Mouse (Mus musculus): Measurements from ENCODE around the gene Leng8. TPM values are rescaled to one million over a fixed set of nuclear protein-coding genes. Genes with fewer than 3 reads are reported as not detected.

Gene Leng8
- 65.3 and 66.7 TPM in 2 replicates for polyA plus RNA-seq (2014; fragmentation: Nextera tagmentation; extraction: Ambion mirVana)

GRCm38 (mm10) chr7:4136771-4137531 lies at the start of gene Leng8:
TSS of gene Leng8 (plus strand) at chr7:4137039.
- peak; percentile 99 for ATAC-seq (ENCODE audit: low FRiP score)
- DNase-seq (ENCODE audit: low spot score), result peak; percentile 99
- Histone ChIP-seq H3K9me3 (ENCODE audit: control insufficient read depth, low read length) (no peaks in the 10 kb centered on the region), H3K27ac (peak within 1 kb of the TSS; percentile 93), H3K4me2 (replicated peaks) (peak within 1 kb of the TSS; percentile 97), H3K27me3 (ENCODE audit: control insufficient read depth, insufficient read depth, low read length) (no peaks in the 10 kb centered on the region), H3K4me1 (replicated peaks; ENCODE audit: control insufficient read depth, insufficient read depth, low read length) (peaks cover 15% of the 10 kb centered on the region), H3K4me3 (replicated peaks; ENCODE audit: low read length) (peak within 1 kb of the TSS; percentile 84), H3K36me3 (replicated peaks; ENCODE audit: control insufficient read depth, insufficient read depth) (peaks cover 39% of the 10 kb centered on the region), H3K9ac (peak within 1 kb of the TSS; percentile 85)
- WGBS, result under 1% methylated on average over 68 of the region's 78 CpGs

DNA sequence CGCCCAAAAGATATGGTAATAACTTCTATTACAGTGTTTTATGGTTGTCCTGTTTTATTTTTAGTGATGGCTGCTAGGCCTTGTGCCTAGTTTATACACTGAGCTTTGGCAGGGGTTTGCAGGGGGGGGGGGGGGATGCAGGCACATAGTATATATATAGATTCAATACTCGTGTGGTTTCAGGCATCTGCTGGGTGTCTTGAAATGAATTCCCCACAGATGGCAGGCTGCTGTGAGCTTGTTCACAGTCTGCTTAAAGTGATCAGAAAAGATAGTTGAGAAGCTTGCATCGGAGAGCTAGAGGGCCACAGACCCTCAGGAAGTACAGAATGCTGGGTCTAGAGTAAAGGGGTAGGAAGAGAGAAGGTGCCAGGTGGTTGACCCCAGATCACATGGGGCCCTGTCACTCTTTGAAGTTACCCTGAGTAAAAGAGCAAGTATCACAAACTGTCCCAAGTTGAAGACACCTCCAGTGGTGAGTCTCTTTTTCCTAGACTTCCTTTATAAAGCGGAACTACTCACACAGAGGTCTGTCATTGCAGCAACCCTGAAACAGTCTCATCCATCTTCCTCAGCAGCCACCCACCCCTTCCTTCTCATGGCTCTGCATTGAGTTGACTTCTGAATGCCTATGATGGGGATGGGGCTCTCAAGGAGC lies 49.5 kb upstream of the Leng8 start:
- Histone ChIP-seq H3K27me3 (ENCODE audit: control insufficient read depth, insufficient read depth, low read length) (no peaks in the 10 kb centered on the region), H3K4me1 (replicated peaks; ENCODE audit: control insufficient read depth, insufficient read depth, low read length) (no peaks in the 10 kb centered on the region), H3K9ac (no peak overlapping the region), H3K36me3 (replicated peaks; ENCODE audit: control insufficient read depth, insufficient read depth) (no peaks in the 10 kb centered on the region), H3K4me2 (replicated peaks) (no peak overlapping the region), H3K27ac (no peak overlapping the region), H3K4me3 (replicated peaks; ENCODE audit: low read length) (no peak overlapping the region), H3K9me3 (ENCODE audit: control insufficient read depth, low read length) (no peaks in the 10 kb centered on the region)
- ATAC-seq (ENCODE audit: low FRiP score) (no peak), DNase-seq (ENCODE audit: low spot score) (no peak)
- 87% methylated on average over 4 of the region's 4 CpGs for WGBS

- ATAC-seq (ENCODE audit: low FRiP score) (no peak), DNase-seq (ENCODE audit: low spot score) (no peak)
- Histone ChIP-seq H3K36me3 (replicated peaks; ENCODE audit: control insufficient read depth, insufficient read depth) (no peaks in the 10 kb centered on the region), H3K27ac (no peak overlapping the region), H3K4me3 (replicated peaks; ENCODE audit: low read length) (no peak overlapping the region), H3K9me3 (ENCODE audit: control insufficient read depth, low read length) (no peaks in the 10 kb centered on the region), H3K9ac (no peak overlapping the region), H3K4me1 (replicated peaks; ENCODE audit: control insufficient read depth, insufficient read depth, low read length) (no peaks in the 10 kb centered on the region), H3K4me2 (replicated peaks) (no peak overlapping the region), H3K27me3 (ENCODE audit: control insufficient read depth, insufficient read depth, low read length) (no peaks in the 10 kb centered on the region)
- 82% methylated on average over 6 of the region's 6 CpGs for WGBS
Measured at GRCm38 (mm10) chr7:4087896-4088480, 48.9 kb upstream of the Leng8 start.

DNA sequence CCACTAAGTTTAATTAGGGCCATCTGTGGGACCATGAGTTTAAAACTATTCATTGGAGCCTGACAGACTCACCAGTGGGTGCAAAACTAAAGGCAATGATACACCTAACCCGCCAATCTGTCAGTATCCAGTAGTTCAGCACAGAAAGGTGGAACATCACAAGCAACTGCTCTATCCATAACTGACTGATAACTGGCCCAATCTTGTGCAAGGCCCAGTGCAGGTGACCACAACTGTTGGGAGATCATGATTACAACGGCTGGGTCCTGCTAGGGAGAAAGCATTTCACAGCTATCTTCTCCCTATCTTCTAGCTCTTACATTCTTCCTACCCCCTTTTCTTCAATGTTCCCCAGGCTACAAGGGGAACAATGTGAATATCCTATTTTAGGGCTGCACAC lies 48.2 kb upstream of the Leng8 start:
- no peak overlapping the region for H3K4me2 ChIP-seq (replicated peaks)
- H3K9me3 ChIP-seq (ENCODE audit: control insufficient read depth, low read length), result no peaks in the 10 kb centered on the region
- H3K27me3 ChIP-seq (ENCODE audit: control insufficient read depth, insufficient read depth, low read length), result no peaks in the 10 kb centered on the region
- no peaks in the 10 kb centered on the region for H3K4me1 ChIP-seq (replicated peaks; ENCODE audit: control insufficient read depth, insufficient read depth, low read length)
- no peak overlapping the region for H3K27ac ChIP-seq
- 92% methylated on average over 2 of the region's 2 CpGs for WGBS
- no peaks in the 10 kb centered on the region for H3K36me3 ChIP-seq (replicated peaks; ENCODE audit: control insufficient read depth, insufficient read depth)
- DNase-seq (ENCODE audit: low spot score) (no peak), ATAC-seq (ENCODE audit: low FRiP score) (no peak)
- H3K9ac ChIP-seq, result no peak overlapping the region
- no peak overlapping the region for H3K4me3 ChIP-seq (replicated peaks; ENCODE audit: low read length)

- Histone ChIP-seq H3K9ac (no peak overlapping the region), H3K4me1 (replicated peaks; ENCODE audit: control insufficient read depth, insufficient read depth, low read length) (no peaks in the 10 kb centered on the region), H3K9me3 (ENCODE audit: control insufficient read depth, low read length) (no peaks in the 10 kb centered on the region), H3K36me3 (replicated peaks; ENCODE audit: control insufficient read depth, insufficient read depth) (no peaks in the 10 kb centered on the region), H3K4me2 (replicated peaks) (no peak overlapping the region), H3K4me3 (replicated peaks; ENCODE audit: low read length) (no peak overlapping the region), H3K27me3 (ENCODE audit: control insufficient read depth, insufficient read depth, low read length) (no peaks in the 10 kb centered on the region), H3K27ac (no peak overlapping the region)
- no peak for ATAC-seq (ENCODE audit: low FRiP score)
- WGBS, result 37% methylated on average over 8 of the region's 8 CpGs
- no peak for DNase-seq (ENCODE audit: low spot score)
Measured at GRCm38 (mm10) chr7:4091170-4091569, 45.7 kb upstream of the Leng8 start.

- 85% methylated on average over 2 of the region's 2 CpGs for WGBS
Measured at GRCm38 (mm10) chr7:4098301-4098700, 38.5 kb upstream of the Leng8 start.

DNA sequence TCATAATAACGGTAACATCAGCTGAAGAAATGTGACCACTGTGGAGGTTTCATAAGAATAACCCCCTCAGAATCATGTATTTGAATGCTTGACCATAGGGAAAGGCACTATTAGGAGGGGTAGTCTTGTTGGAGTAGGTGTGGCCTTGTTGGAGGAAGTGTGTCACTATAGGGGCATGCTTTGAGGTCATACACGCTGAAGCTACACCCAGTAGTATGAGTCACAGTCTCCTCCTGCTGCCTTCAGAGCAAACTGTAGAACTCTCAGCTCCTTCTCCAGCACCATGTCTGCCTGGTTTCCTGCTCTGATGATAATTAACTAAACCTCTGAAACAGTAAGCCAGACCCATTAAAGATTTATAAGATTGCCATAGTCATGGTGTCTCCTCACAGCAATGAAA lies 38.0 kb upstream of the Leng8 start:
- no peak overlapping the region for H3K9ac ChIP-seq
- no peak overlapping the region for H3K27ac ChIP-seq
- no peaks in the 10 kb centered on the region for H3K36me3 ChIP-seq (replicated peaks; ENCODE audit: control insufficient read depth, insufficient read depth)
- ATAC-seq (ENCODE audit: low FRiP score), result no peak
- H3K27me3 ChIP-seq (ENCODE audit: control insufficient read depth, insufficient read depth, low read length), result no peaks in the 10 kb centered on the region
- H3K4me3 ChIP-seq (replicated peaks; ENCODE audit: low read length), result no peak overlapping the region
- H3K4me2 ChIP-seq (replicated peaks), result no peak overlapping the region
- no peaks in the 10 kb centered on the region for H3K4me1 ChIP-seq (replicated peaks; ENCODE audit: control insufficient read depth, insufficient read depth, low read length)
- no peaks in the 10 kb centered on the region for H3K9me3 ChIP-seq (ENCODE audit: control insufficient read depth, low read length)
- no peak for DNase-seq (ENCODE audit: low spot score)
- WGBS, result 81% methylated on average over 2 of the region's 2 CpGs

More at GRCm38 (mm10) chr7:4098301-4098700, 38.5 kb upstream of the Leng8 start:
- DNase-seq (ENCODE audit: low spot score) (no peak), ATAC-seq (ENCODE audit: low FRiP score) (no peak)
- no peaks in the 10 kb centered on the region for H3K36me3 ChIP-seq (replicated peaks; ENCODE audit: control insufficient read depth, insufficient read depth)
- H3K4me3 ChIP-seq (replicated peaks; ENCODE audit: low read length), result no peak overlapping the region
- H3K4me1 ChIP-seq (replicated peaks; ENCODE audit: control insufficient read depth, insufficient read depth, low read length), result no peaks in the 10 kb centered on the region
- H3K27ac ChIP-seq, result no peak overlapping the region
- H3K27me3 ChIP-seq (ENCODE audit: control insufficient read depth, insufficient read depth, low read length), result no peaks in the 10 kb centered on the region
- no peaks in the 10 kb centered on the region for H3K9me3 ChIP-seq (ENCODE audit: control insufficient read depth, low read length)
- no peak overlapping the region for H3K9ac ChIP-seq
- no peak overlapping the region for H3K4me2 ChIP-seq (replicated peaks)

GRCm38 (mm10) chr7:4101144-4101543 lies 35.7 kb upstream of the Leng8 start:
- Histone ChIP-seq H3K27ac (no peak overlapping the region), H3K9ac (no peak overlapping the region), H3K4me1 (replicated peaks; ENCODE audit: control insufficient read depth, insufficient read depth, low read length) (no peaks in the 10 kb centered on the region), H3K36me3 (replicated peaks; ENCODE audit: control insufficient read depth, insufficient read depth) (no peaks in the 10 kb centered on the region), H3K4me2 (replicated peaks) (no peak overlapping the region), H3K9me3 (ENCODE audit: control insufficient read depth, low read length) (no peaks in the 10 kb centered on the region), H3K4me3 (replicated peaks; ENCODE audit: low read length) (no peak overlapping the region), H3K27me3 (ENCODE audit: control insufficient read depth, insufficient read depth, low read length) (no peaks in the 10 kb centered on the region)
- ATAC-seq (ENCODE audit: low FRiP score) (no peak), DNase-seq (ENCODE audit: low spot score) (no peak)
- 80% methylated on average over 5 of the region's 5 CpGs for WGBS

GRCm38 (mm10) chr7:4103411-4103810 lies 33.4 kb upstream of the Leng8 start:
- ATAC-seq (ENCODE audit: low FRiP score), result no peak

More at GRCm38 (mm10) chr7:4103411-4103810, 33.4 kb upstream of the Leng8 start:
- 14% methylated on average over 4 of the region's 4 CpGs for WGBS
- Histone ChIP-seq H3K27ac (no peak overlapping the region), H3K4me2 (replicated peaks) (no peak overlapping the region), H3K27me3 (ENCODE audit: control insufficient read depth, insufficient read depth, low read length) (no peaks in the 10 kb centered on the region), H3K4me1 (replicated peaks; ENCODE audit: control insufficient read depth, insufficient read depth, low read length) (no peaks in the 10 kb centered on the region), H3K9me3 (ENCODE audit: control insufficient read depth, low read length) (no peaks in the 10 kb centered on the region), H3K36me3 (replicated peaks; ENCODE audit: control insufficient read depth, insufficient read depth) (no peaks in the 10 kb centered on the region), H3K9ac (no peak overlapping the region), H3K4me3 (replicated peaks; ENCODE audit: low read length) (no peak overlapping the region)
- peak; percentile 84 for DNase-seq (ENCODE audit: low spot score)
